Mouse (Mus musculus): ENCODE measurements around the gene Casp12. TPM values are rescaled to one million over a fixed set of nuclear protein-coding genes. Genes with fewer than 3 reads are reported as not detected.
"Not testable (repeated sequence)": the region's sequence is repeated elsewhere in the genome, so short reads cannot be mapped to it uniquely, and the experiment has no call there.

The Casp12 gene
- total and polyA plus RNA-seq, 2 experiments from 2014 or later, result 0.84 to 0.90 TPM

- DNase-seq, result no peak
- no peaks in the 10 kb centered on the region for H3K27me3 ChIP-seq (ENCODE audit: insufficient read depth, low read length)
Observed at GRCm38 (mm10) chr9:5356801-5357200, 11.6 kb downstream of the Casp12 start.

GRCm38 (mm10) chr9:5393561-5393960 is 48.3 kb downstream of the Casp12 start:
- TF ChIP-seq CTCF (IDR thresholded peaks at IDR 0.05; ENCODE audit: low read depth), result no peak
- H3K9me3 ChIP-seq (ENCODE audit: low read length), result no peaks in the 10 kb centered on the region
- no peak for ATAC-seq
- no peaks in the 10 kb centered on the region for H3K36me3 ChIP-seq (ENCODE audit: insufficient read depth)
- H3K4me3 ChIP-seq (ENCODE audit: low read depth, low read length), result no peak overlapping the region
- no peaks in the 10 kb centered on the region for H3K27me3 ChIP-seq (ENCODE audit: insufficient read depth, low read length)
- no peak overlapping the region for H3K27ac ChIP-seq (ENCODE audit: low read depth, low read length)
- no peak overlapping the region for H3K4me2 ChIP-seq (ENCODE audit: low read depth)
- H3K9ac ChIP-seq, result no peak overlapping the region
- no peak for DNase-seq
- H3K4me1 ChIP-seq (ENCODE audit: insufficient read depth), result no peaks in the 10 kb centered on the region

More at GRCm38 (mm10) chr9:5356801-5357200, 11.6 kb downstream of the Casp12 start:
- no peak for ATAC-seq
- H3K9me3 ChIP-seq (ENCODE audit: low read length), result no peaks in the 10 kb centered on the region
- H3K36me3 ChIP-seq (ENCODE audit: insufficient read depth), result no peaks in the 10 kb centered on the region
- no peak for TF ChIP-seq CTCF (IDR thresholded peaks at IDR 0.05; ENCODE audit: low read depth)
- H3K27ac ChIP-seq (ENCODE audit: low read depth, low read length), result no peak overlapping the region
- no peak overlapping the region for H3K4me2 ChIP-seq (ENCODE audit: low read depth)
- H3K9ac ChIP-seq, result no peak overlapping the region
- H3K4me1 ChIP-seq (ENCODE audit: insufficient read depth), result no peaks in the 10 kb centered on the region
- no peak overlapping the region for H3K4me3 ChIP-seq (ENCODE audit: low read depth, low read length)

GRCm38 (mm10) chr9:5395861-5396260 is 50.6 kb downstream of the Casp12 start:
- H3K4me2 ChIP-seq (ENCODE audit: low read depth); DNase-seq; H3K4me1 ChIP-seq (ENCODE audit: insufficient read depth); H3K9me3 ChIP-seq (ENCODE audit: low read length); H3K27me3 ChIP-seq (ENCODE audit: insufficient read depth, low read length); H3K27ac ChIP-seq (ENCODE audit: low read depth, low read length); ATAC-seq; H3K36me3 ChIP-seq (ENCODE audit: insufficient read depth); H3K4me3 ChIP-seq (ENCODE audit: low read depth, low read length); H3K9ac ChIP-seq: not testable (repeated sequence)
- WGBS, result 91% methylated on average over 5 of the region's 5 CpGs

GRCm38 (mm10) chr9:5410988-5411568 is 65.8 kb downstream of the Casp12 start:
- Histone ChIP-seq H3K9me3 (ENCODE audit: low read length) (no peaks in the 10 kb centered on the region), H3K9ac (no peak overlapping the region), H3K4me1 (ENCODE audit: insufficient read depth) (no peaks in the 10 kb centered on the region), H3K27me3 (ENCODE audit: insufficient read depth, low read length) (no peaks in the 10 kb centered on the region), H3K27ac (ENCODE audit: low read depth, low read length) (no peak overlapping the region), H3K4me2 (ENCODE audit: low read depth) (no peak overlapping the region), H3K4me3 (ENCODE audit: low read depth, low read length) (no peak overlapping the region), H3K36me3 (ENCODE audit: insufficient read depth) (no peaks in the 10 kb centered on the region)
- DNase-seq (no peak), ATAC-seq (no peak)
- no peak for TF ChIP-seq CTCF (IDR thresholded peaks at IDR 0.05; ENCODE audit: low read depth)
- WGBS, result 95% methylated on average over 1 of the region's 1 CpGs

- H3K4me2 ChIP-seq (ENCODE audit: low read depth), result no peak overlapping the region
- DNase-seq (no peak), ATAC-seq (no peak)
- no peaks in the 10 kb centered on the region for H3K36me3 ChIP-seq (ENCODE audit: insufficient read depth)
- no peak for TF ChIP-seq CTCF (IDR thresholded peaks at IDR 0.05; ENCODE audit: low read depth)
- no peaks in the 10 kb centered on the region for H3K27me3 ChIP-seq (ENCODE audit: insufficient read depth, low read length)
- no peaks in the 10 kb centered on the region for H3K9me3 ChIP-seq (ENCODE audit: low read length)
- 16% methylated on average over 4 of the region's 4 CpGs for WGBS
- no peak overlapping the region for H3K9ac ChIP-seq
- no peaks in the 10 kb centered on the region for H3K4me1 ChIP-seq (ENCODE audit: insufficient read depth)
- no peak overlapping the region for H3K27ac ChIP-seq (ENCODE audit: low read depth, low read length)
- no peak overlapping the region for H3K4me3 ChIP-seq (ENCODE audit: low read depth, low read length)
Observed at GRCm38 (mm10) chr9:5412446-5413111, 67.3 kb downstream of the Casp12 start.

GRCm38 (mm10) chr9:5417871-5418270 is 72.6 kb downstream of the Casp12 start:
- no peak for ATAC-seq
- WGBS, result 72% methylated on average over 2 of the region's 2 CpGs
- no peak for TF ChIP-seq CTCF (IDR thresholded peaks at IDR 0.05; ENCODE audit: low read depth)
- H3K4me3 ChIP-seq (ENCODE audit: low read depth, low read length), result no peak overlapping the region
- no peaks in the 10 kb centered on the region for H3K27me3 ChIP-seq (ENCODE audit: insufficient read depth, low read length)
- H3K27ac ChIP-seq (ENCODE audit: low read depth, low read length), result no peak overlapping the region
- H3K9ac ChIP-seq, result no peak overlapping the region
- no peaks in the 10 kb centered on the region for H3K36me3 ChIP-seq (ENCODE audit: insufficient read depth)
- H3K4me1 ChIP-seq (ENCODE audit: insufficient read depth), result no peaks in the 10 kb centered on the region
- H3K4me2 ChIP-seq (ENCODE audit: low read depth), result no peak overlapping the region
- DNase-seq, result no peak
- no peaks in the 10 kb centered on the region for H3K9me3 ChIP-seq (ENCODE audit: low read length)

Other genes with a start within 250 kb of the Casp12 start
- 1.5 and 1.8 TPM in 2 replicates for gene Casp1, start 46.9 kb upstream of the Casp12 start, total RNA-seq (2014; rRNA removed)
- 1.7 TPM in 2 replicates for gene Casp1, start 46.9 kb upstream of the Casp12 start, polyA plus RNA-seq (2015; fragmentation: Nextera tagmentation; extraction: Ambion mirVana)
- 0.19 TPM in 1 of 2 replicates, not detected in the other for gene Casp4, start 36.6 kb upstream of the Casp12 start, total RNA-seq (2014; rRNA removed)
- gene Casp4, start 36.6 kb upstream of the Casp12 start, polyA plus RNA-seq (2015; fragmentation: Nextera tagmentation; extraction: Ambion mirVana), result 0.44 and 0.65 TPM in 2 replicates

Measured in forebrain, postnatal 0 days (tissue).